ENCODE assay signal across 8 mouse cellular contexts in genomic region chr4:132464255-132464613, GRCm38 (mm10). TPM values are rescaled to one million over a fixed set of nuclear protein-coding genes. Genes with fewer than 3 reads are reported as not detected.
DNase-seq lines count a peak whose midpoint lies in the region; ATAC-seq and TF ChIP-seq lines count a peak whose summit lies in the region.

No protein-coding gene starts in this region.

- H3K4me2 ChIP-seq in limb, embryonic 15.5 days, result peak overlapping the region; percentile 75

- peak overlapping the region; percentile 87 for H3K4me3 ChIP-seq in cerebellum, adult 2 months (replicated peaks; ENCODE audit: insufficient read depth, low read depth, low read length)
- peak overlapping the region; percentile 95; the same call in 1 of the 2 replicates for H3K4me3 ChIP-seq in thymus, adult 2 months (ENCODE audit: control insufficient read depth, insufficient read depth, low read length)
- peak overlapping the region; percentile 81 for H3K4me3 ChIP-seq in limb, embryonic 15.5 days

- ATAC-seq in limb, embryonic 15.5 days (ENCODE audit: insufficient number of reproducible peaks, low FRiP score, low TSS enrichment, low read depth), result peak; percentile 35

- H3K36me3 ChIP-seq in thymus, adult 2 months (ENCODE audit: control insufficient read depth, insufficient read depth, low read length), result peaks cover 13% of the 10 kb centered on the region
- H3K36me3 ChIP-seq in limb, embryonic 15.5 days, result peaks cover 21% of the 10 kb centered on the region

- H3K4me1 ChIP-seq in cerebellum, adult 2 months (ENCODE audit: control insufficient read depth, insufficient read depth, low read length), result peaks cover 3% of the 10 kb centered on the region; the same call in 1 of the 2 replicates
- H3K4me1 ChIP-seq in thymus, adult 2 months (replicated peaks; ENCODE audit: control insufficient read depth, insufficient read depth, low read length), result peaks cover 7% of the 10 kb centered on the region
- H3K4me1 ChIP-seq in limb, embryonic 15.5 days, result peaks cover 20% of the 10 kb centered on the region

- H3K9me3 ChIP-seq in limb, embryonic 15.5 days, result no peaks in the 10 kb centered on the region

- no peak for DNase-seq in cerebellum, adult 2 months
- no peak for DNase-seq in cerebellum, postnatal 10 days
- DNase-seq in thymus, adult 2 months, result no peak
- no peak for DNase-seq in thymus, postnatal 36 days
- no peak for DNase-seq in layer of hippocampus, adult 11-12 months (ENCODE audit: low spot score)
- no peak for DNase-seq in thymus, postnatal 0 days (ENCODE audit: low spot score)
- DNase-seq in cerebellum, adult 11-12 months, result no peak

- no peak overlapping the region for H3K27ac ChIP-seq in cerebellum, adult 2 months (ENCODE audit: insufficient read depth, low read length)
- no peak overlapping the region for H3K27ac ChIP-seq in thymus, adult 2 months (ENCODE audit: control insufficient read depth, insufficient read depth, low read length)
- peak overlapping the region; percentile 84; the same call in 1 of the 2 replicates for H3K27ac ChIP-seq in limb, embryonic 15.5 days

- H3K27me3 ChIP-seq in cerebellum, adult 2 months (ENCODE audit: control insufficient read depth, insufficient read depth, low read length), result no peaks in the 10 kb centered on the region
- no peaks in the 10 kb centered on the region for H3K27me3 ChIP-seq in thymus, adult 2 months (ENCODE audit: control insufficient read depth, insufficient read depth, low read length)
- H3K27me3 ChIP-seq in limb, embryonic 15.5 days, result no peaks in the 10 kb centered on the region

- TF ChIP-seq POLR2A in cerebellum, adult 2 months (IDR thresholded peaks at IDR 0.05; ENCODE audit: borderline replicate concordance, insufficient read depth, low read length), result no peak
- TF ChIP-seq POLR2A in thymus, adult 2 months (IDR thresholded peaks at IDR 0.05; ENCODE audit: control insufficient read depth, extremely low read depth, insufficient read depth, low read length, poor library complexity), result no peak

- H3K9ac ChIP-seq in limb, embryonic 15.5 days, result no peak overlapping the region

- TF ChIP-seq CTCF in cerebellum, adult 2 months (IDR thresholded peaks at IDR 0.05; ENCODE audit: borderline replicate concordance, insufficient read depth, low read depth, low read length), result no peak
- TF ChIP-seq CTCF in thymus, adult 2 months (IDR thresholded peaks at IDR 0.05; ENCODE audit: borderline replicate concordance, control insufficient read depth, extremely low read depth, insufficient read depth, low read length, poor library complexity), result no peak

- 2% methylated on average over 5 of the region's 5 CpGs for WGBS in cerebellum, adult 2 months
- WGBS in thymus, adult 2 months, result under 1% methylated on average over 5 of the region's 5 CpGs
- 1% methylated on average over 5 of the region's 5 CpGs for WGBS in limb, embryonic 15.5 days

RNA-seq across cellular contexts. Expression of gene Med18, which starts 0.5 kb away (rescaled TPM):
- 5.5 and 6.3 TPM in 2 replicates for polyA plus RNA-seq in cerebellum, adult 2 months (2012; rRNA removed)
- 6.7 and 10.4 TPM in 2 replicates for polyA plus RNA-seq in thymus, adult 2 months (2012; rRNA removed)
- 22.2 and 24.1 TPM in 2 replicates for polyA plus RNA-seq in limb, embryonic 15.5 days (2015; fragmentation: Nextera tagmentation; extraction: Ambion mirVana)
- 30.5 and 31.5 TPM in 2 replicates for polyA plus RNA-seq in thymus, postnatal 0 days (2015; fragmentation: Nextera tagmentation; extraction: Ambion mirVana)

RNA-seq across cellular contexts. Expression of gene Phactr4, which starts 41.9 kb away (rescaled TPM):
- 10.3 and 10.7 TPM in 2 replicates for polyA plus RNA-seq in cerebellum, adult 2 months (2012; rRNA removed)
- polyA plus RNA-seq in thymus, adult 2 months (2012; rRNA removed), result 11.3 and 13.0 TPM in 2 replicates
- polyA plus RNA-seq in limb, embryonic 15.5 days (2015; fragmentation: Nextera tagmentation; extraction: Ambion mirVana), result 20.1 and 20.9 TPM in 2 replicates
- 7.0 and 7.8 TPM in 2 replicates for polyA plus RNA-seq in thymus, postnatal 0 days (2015; fragmentation: Nextera tagmentation; extraction: Ambion mirVana)

RNA-seq across cellular contexts. Expression of gene Sesn2, which starts 46.1 kb away (rescaled TPM):
- polyA plus RNA-seq in cerebellum, adult 2 months (2012; rRNA removed), result 9.8 and 10.2 TPM in 2 replicates
- 12.8 and 13.2 TPM in 2 replicates for polyA plus RNA-seq in thymus, adult 2 months (2012; rRNA removed)
- polyA plus RNA-seq in limb, embryonic 15.5 days (2015; fragmentation: Nextera tagmentation; extraction: Ambion mirVana), result 11.8 and 12.8 TPM in 2 replicates
- 7.3 and 8.0 TPM in 2 replicates for polyA plus RNA-seq in thymus, postnatal 0 days (2015; fragmentation: Nextera tagmentation; extraction: Ambion mirVana)
